Mouse (Mus musculus) heart, embryonic 12.5 days (tissue): ENCODE results near the gene Serpina3k. TPM values are rescaled to one million over a fixed set of nuclear protein-coding genes. Genes with fewer than 3 reads are reported as not detected.
"Not testable (repeated sequence)": the region's sequence is repeated elsewhere in the genome, so short reads cannot be mapped to it uniquely, and the experiment has no call there.

ENCODE experiments used
- ATAC-seq: fragments of 200-750 bp; cut with Nextera tagmentation; 2 replicates; pipeline ENCODE4 v1.8.0; 2017; ENCODE audit warnings: moderate TSS enrichment, moderate library complexity; ENCODE audit not compliant: insufficient number of reproducible peaks, low FRiP score
- H3K27ac ChIP-seq: fragments of 300-500 bp; sonication (generic); 2 replicates; pipeline ENCODE4 v1.5.1; 2016; ENCODE audit warnings: mild to moderate bottlenecking, moderate library complexity; ENCODE audit not compliant: poor library complexity, severe bottlenecking
- H3K27me3 ChIP-seq: fragments of 300-500 bp; sonication (generic); replicated peaks from 2 replicates; pipeline ENCODE4 v1.6.1; 2016; ENCODE audit warnings: mild to moderate bottlenecking, moderate library complexity
- H3K36me3 ChIP-seq: fragments of 300-500 bp; sonication (generic); 2 replicates; pipeline ENCODE4 v1.6.1; 2016; ENCODE audit warnings: mild to moderate bottlenecking, moderate library complexity
- H3K4me1 ChIP-seq: fragments of 300-500 bp; sonication (generic); replicated peaks from 2 replicates; pipeline ENCODE4 v1.6.1; 2016; ENCODE audit warnings: mild to moderate bottlenecking
- H3K4me2 ChIP-seq: fragments of 300-500 bp; sonication (generic); 2 replicates; pipeline ENCODE4 v1.6.1; 2016; ENCODE audit warnings: mild to moderate bottlenecking, moderate library complexity
- H3K4me3 ChIP-seq: fragments of 300-500 bp; sonication (generic); 2 replicates; pipeline ENCODE4 v1.5.1; 2016; ENCODE audit warnings: mild to moderate bottlenecking
- H3K9ac ChIP-seq: fragments of 300-500 bp; sonication (generic); 2 replicates; pipeline ENCODE4 v1.6.1; 2016; ENCODE audit warnings: mild to moderate bottlenecking, moderate library complexity
- H3K9me3 ChIP-seq: fragments of 300-500 bp; sonication (generic); replicated peaks from 2 replicates; pipeline ENCODE4 v1.6.1; 2016; ENCODE audit warnings: mild to moderate bottlenecking, moderate library complexity
- WGBS: fragments of 180-500 bp; shearing (Covaris S2); methylation state at CpG from one replicate; pipeline ENCODE4 v1.1.7; 2016; 5-methylcytosine and 5-hydroxymethylcytosine counted together
- polyA plus RNA-seq: library from polyadenylated mRNA; unstranded; fragments of >200 nt; fragmentation: Nextera tagmentation; extraction: Ambion mirVana; gene quantifications from 2 replicates; pipeline ENCODE4 v1.2.1, GENCODE M21; 2016

Gene Serpina3k
- polyA plus RNA-seq, 1 experiment from 2014 or later: not detected

DNA sequence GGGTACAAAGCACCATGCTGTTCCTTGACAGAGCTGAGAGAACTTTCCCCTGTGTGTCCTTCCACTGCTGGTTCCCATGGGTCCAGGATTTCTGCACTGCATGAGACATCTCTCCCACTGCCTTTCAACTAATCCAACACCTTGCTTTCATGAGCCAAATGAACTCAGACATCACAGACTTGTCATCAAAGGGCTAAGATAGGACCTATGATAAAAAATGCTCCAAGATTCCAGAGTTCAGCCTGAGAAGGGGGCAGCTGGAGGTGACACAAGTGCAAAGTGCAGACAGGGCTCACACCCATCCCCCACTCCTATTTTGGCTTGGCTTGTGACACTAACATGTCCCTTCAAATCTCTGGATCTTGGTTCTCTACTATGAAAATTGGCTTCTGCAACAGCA lies 50.2 kb downstream of the Serpina3k start:
- no peak overlapping the region for H3K4me3 ChIP-seq
- H3K36me3 ChIP-seq: no peaks in the 10 kb centered on the region
- H3K9ac ChIP-seq: no peak overlapping the region
- H3K4me1 ChIP-seq: no peaks in the 10 kb centered on the region
- no peaks in the 10 kb centered on the region for H3K9me3 ChIP-seq
- no peak overlapping the region for H3K27ac ChIP-seq
- H3K27me3 ChIP-seq: no peaks in the 10 kb centered on the region
- ATAC-seq: no peak
- no peak overlapping the region for H3K4me2 ChIP-seq

DNA sequence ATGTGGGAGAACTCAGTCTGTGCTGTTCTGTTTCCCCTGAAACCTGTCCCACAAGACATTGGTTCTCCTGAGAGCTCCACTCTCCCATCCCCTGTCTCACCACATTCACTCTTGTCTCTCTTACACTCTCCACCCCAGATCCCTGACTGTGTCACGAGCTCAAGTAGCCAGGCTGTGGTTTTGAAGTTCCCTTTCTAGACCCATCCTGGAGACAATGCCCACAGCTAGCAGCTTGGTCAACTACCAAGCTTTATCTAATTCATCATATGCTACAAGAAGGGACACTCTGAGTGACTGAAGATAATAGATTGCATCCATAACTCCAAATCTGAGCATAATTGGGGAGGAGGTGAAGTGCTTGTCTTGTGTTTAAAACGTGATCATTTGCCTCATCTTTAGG lies 52.8 kb downstream of the Serpina3k start:
- not testable (repeated sequence) for H3K27me3 ChIP-seq, ATAC-seq, H3K4me3 ChIP-seq, H3K36me3 ChIP-seq, H3K4me2 ChIP-seq, H3K9me3 ChIP-seq, H3K27ac ChIP-seq, H3K4me1 ChIP-seq, H3K9ac ChIP-seq
- 68% methylated on average over 2 of the region's 2 CpGs for WGBS

Other genes starting within 250 kb of the Serpina3k start
- gene Serpina5, start 237.4 kb upstream of the Serpina3k start, polyA plus RNA-seq: not detected in 2 replicates
- gene Serpina3a, start 225.8 kb upstream of the Serpina3k start, polyA plus RNA-seq: not detected in 2 replicates
- 0.09 and 0.10 TPM in 2 replicates for gene Serpina3b, start 210.5 kb upstream of the Serpina3k start, polyA plus RNA-seq
- gene Serpina3c, start 184.6 kb upstream of the Serpina3k start, polyA plus RNA-seq: 0.13 TPM in 1 of 2 replicates, not detected in the other
- gene Serpina3f, start 123.9 kb upstream of the Serpina3k start, polyA plus RNA-seq: 0.09 TPM in 1 of 2 replicates, not detected in the other
- gene Serpina3g, start 102.2 kb upstream of the Serpina3k start, polyA plus RNA-seq: 1.3 and 1.4 TPM in 2 replicates
- gene Serpina3i, start 75.4 kb upstream of the Serpina3k start, polyA plus RNA-seq: 0.12 and 0.32 TPM in 2 replicates
- not detected in 2 replicates for gene Serpina3j, start 23.9 kb upstream of the Serpina3k start, polyA plus RNA-seq
- not detected in 2 replicates for gene Serpina3m, start within 50 bp of the Serpina3k start, polyA plus RNA-seq
- gene Serpina3n, start 68.2 kb downstream of the Serpina3k start, polyA plus RNA-seq: 0.39 TPM in 1 of 2 replicates, not detected in the other
- gene Gsc, start 134.8 kb downstream of the Serpina3k start, polyA plus RNA-seq: 0.30 and 0.31 TPM in 2 replicates